Mouse (Mus musculus): ENCODE measurements at regions not wholly inside any gene's neighbourhood (a gene's known extent, or its start where the extent isn't known, plus 50 kb on each side); places are given as distances from the start of the nearest gene placed in this dataset.

GRCm38 (mm10) chr5:46278190-46278589, 420.8 kb upstream of the Lcorl start:
- Histone ChIP-seq H3K4me3 (no peak overlapping the region), H3K27me3 (ENCODE audit: control insufficient read depth, insufficient read depth, insufficient read length) (no peaks in the 10 kb centered on the region), H3ac (ENCODE audit: control insufficient read depth, insufficient read length) (no peak overlapping the region), H3K36me3 (ENCODE audit: control insufficient read depth, insufficient read depth) (no peaks in the 10 kb centered on the region), H3K4me2 (ENCODE audit: low read depth) (no peak overlapping the region), H3K79me2 (ENCODE audit: control insufficient read depth, insufficient read depth) (no peaks in the 10 kb centered on the region)
- TF ChIP-seq POLR2A (IDR thresholded peaks at IDR 0.05; ENCODE audit: insufficient read length, low read depth) (no peak), MYOD1 (IDR thresholded peaks at IDR 0.05; ENCODE audit: control insufficient read depth in 1 of 3, insufficient read length in 2 of 3, low read depth in 2 of 3) (no peak), REST (IDR thresholded peaks at IDR 0.05; ENCODE audit: insufficient read depth, insufficient read length) (no peak), MYOG (IDR thresholded peaks at IDR 0.05; ENCODE audit: control insufficient read depth in 1 of 3, insufficient read depth in 1 of 3, insufficient read length in 2 of 3, low read depth in 2 of 3) (no peak), MAX (IDR thresholded peaks at IDR 0.05; ENCODE audit: low read depth) (no peak), CEBPB (IDR thresholded peaks at IDR 0.05; ENCODE audit: insufficient read depth, poor library complexity, severe bottlenecking) (no peak), TCF12 (IDR thresholded peaks at IDR 0.05; ENCODE audit: insufficient read depth, poor library complexity, severe bottlenecking) (no peak)

GRCm38 (mm10) chr5:46256730-46257129, 399.3 kb upstream of the Lcorl start:
- Histone ChIP-seq H3K27me3 (ENCODE audit: control insufficient read depth, insufficient read depth, insufficient read length) (no peaks in the 10 kb centered on the region), H3K4me2 (ENCODE audit: low read depth) (no peak overlapping the region), H3K79me2 (ENCODE audit: control insufficient read depth, insufficient read depth) (no peaks in the 10 kb centered on the region), H3K4me3 (no peak overlapping the region), H3ac (ENCODE audit: control insufficient read depth, insufficient read length) (no peak overlapping the region), H3K36me3 (ENCODE audit: control insufficient read depth, insufficient read depth) (no peaks in the 10 kb centered on the region)
- TF ChIP-seq E2F4 (IDR thresholded peaks at IDR 0.05; ENCODE audit: insufficient read depth) (no peak), TCF12 (IDR thresholded peaks at IDR 0.05; ENCODE audit: insufficient read depth, poor library complexity, severe bottlenecking) (no peak), POLR2AphosphoS2 (IDR thresholded peaks at IDR 0.05; ENCODE audit: insufficient read length, low read depth) (no peak), POLR2A (IDR thresholded peaks at IDR 0.05; ENCODE audit: insufficient read length, low read depth) (no peak), CEBPB (IDR thresholded peaks at IDR 0.05; ENCODE audit: insufficient read depth, poor library complexity, severe bottlenecking) (no peak), TCF3 (IDR thresholded peaks at IDR 0.05; ENCODE audit: insufficient read length, low read depth) (no peak), SRF (IDR thresholded peaks at IDR 0.05; ENCODE audit: control insufficient read depth, insufficient read length, low read depth) (no peak), MYOD1 (IDR thresholded peaks at IDR 0.05; ENCODE audit: control insufficient read depth in 1 of 3, insufficient read length in 2 of 3, low read depth in 2 of 3) (no peak), MYOG (IDR thresholded peaks at IDR 0.05; ENCODE audit: control insufficient read depth in 1 of 3, insufficient read depth in 1 of 3, insufficient read length in 2 of 3, low read depth in 2 of 3) (no peak), USF1 (IDR thresholded peaks at IDR 0.05; ENCODE audit: low read depth) (no peak), MAX (IDR thresholded peaks at IDR 0.05; ENCODE audit: low read depth) (no peak), REST (IDR thresholded peaks at IDR 0.05; ENCODE audit: insufficient read depth, insufficient read length) (no peak)

DNA sequence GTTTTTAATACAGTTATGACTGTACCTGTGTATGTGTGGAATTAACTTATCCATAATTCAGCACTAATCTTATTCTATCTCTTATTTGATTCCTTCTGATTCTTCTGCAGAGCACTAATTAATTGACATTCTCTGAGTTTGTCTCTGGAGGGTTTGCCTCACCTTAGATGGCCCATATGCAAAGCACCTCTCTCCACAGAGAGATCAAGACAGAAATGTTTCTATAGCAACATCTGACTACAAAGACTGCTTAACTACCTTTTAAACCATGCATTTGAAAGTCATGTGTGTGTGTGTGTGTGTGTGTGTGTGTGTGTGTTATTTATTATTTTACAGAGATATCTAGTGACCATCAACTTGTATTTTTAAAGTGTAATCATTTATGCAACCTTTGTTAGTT, 396.5 kb upstream of the Lcorl start:
- Histone ChIP-seq H3K27me3 (ENCODE audit: control insufficient read depth, insufficient read depth, insufficient read length) (no peaks in the 10 kb centered on the region), H3K79me2 (ENCODE audit: control insufficient read depth, insufficient read depth) (no peaks in the 10 kb centered on the region), H3K4me2 (ENCODE audit: low read depth) (no peak overlapping the region), H3K4me3 (no peak overlapping the region), H3ac (ENCODE audit: control insufficient read depth, insufficient read length) (no peak overlapping the region), H3K36me3 (ENCODE audit: control insufficient read depth, insufficient read depth) (no peaks in the 10 kb centered on the region)
- no peak for TF ChIP-seq POLR2A (IDR thresholded peaks at IDR 0.05; ENCODE audit: insufficient read length, low read depth)
- no peak for TF ChIP-seq TCF12 (IDR thresholded peaks at IDR 0.05; ENCODE audit: insufficient read depth, poor library complexity, severe bottlenecking)
- TF ChIP-seq SRF (IDR thresholded peaks at IDR 0.05; ENCODE audit: control insufficient read depth, insufficient read length, low read depth) = no peak
- no peak for TF ChIP-seq MYOD1 (IDR thresholded peaks at IDR 0.05; ENCODE audit: control insufficient read depth in 1 of 3, insufficient read length in 2 of 3, low read depth in 2 of 3)
- no peak for TF ChIP-seq CEBPB (IDR thresholded peaks at IDR 0.05; ENCODE audit: insufficient read depth, poor library complexity, severe bottlenecking)
- TF ChIP-seq POLR2AphosphoS2 (IDR thresholded peaks at IDR 0.05; ENCODE audit: insufficient read length, low read depth) = no peak
- TF ChIP-seq USF1 (IDR thresholded peaks at IDR 0.05; ENCODE audit: low read depth) = no peak
- no peak for TF ChIP-seq REST (IDR thresholded peaks at IDR 0.05; ENCODE audit: insufficient read depth, insufficient read length)
- TF ChIP-seq E2F4 (IDR thresholded peaks at IDR 0.05; ENCODE audit: insufficient read depth) = no peak
- TF ChIP-seq MAX (IDR thresholded peaks at IDR 0.05; ENCODE audit: low read depth) = no peak
- TF ChIP-seq MYOG (IDR thresholded peaks at IDR 0.05; ENCODE audit: control insufficient read depth in 1 of 3, insufficient read depth in 1 of 3, insufficient read length in 2 of 3, low read depth in 2 of 3) = no peak
- no peak for TF ChIP-seq TCF3 (IDR thresholded peaks at IDR 0.05; ENCODE audit: insufficient read length, low read depth)

DNA sequence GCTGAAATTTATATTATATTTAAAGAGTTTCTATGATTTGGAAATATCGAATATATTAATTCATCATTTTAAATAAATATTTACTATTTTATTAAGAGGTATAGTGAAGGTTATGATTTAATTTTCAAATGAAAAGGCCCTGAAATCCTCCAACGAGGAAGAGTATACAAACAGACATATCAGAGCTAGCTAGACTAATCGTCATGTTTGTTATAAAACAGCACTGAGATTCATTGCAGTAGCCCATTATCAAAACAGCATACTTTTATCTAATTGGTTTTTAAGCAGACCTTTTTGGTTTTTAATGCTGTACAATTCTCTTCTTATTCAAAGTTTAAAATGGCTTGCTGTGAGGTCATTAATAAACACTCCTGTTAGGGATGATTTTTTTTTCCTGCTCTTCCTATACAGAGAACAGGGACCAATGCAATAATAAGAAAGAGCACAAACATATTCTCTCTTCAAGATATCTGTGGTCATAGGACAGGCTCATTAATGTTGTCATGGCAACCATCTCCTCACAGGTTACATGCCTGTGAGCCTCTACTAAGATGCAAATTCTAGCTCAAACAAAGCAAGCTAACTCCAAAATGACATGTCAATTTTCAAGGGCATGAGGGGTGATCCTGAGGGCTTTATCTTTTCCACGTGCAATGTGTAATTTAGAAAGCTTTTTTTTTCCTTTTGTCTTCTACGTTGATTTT, 378.1 kb upstream of the Lcorl start:
- no peaks in the 10 kb centered on the region for H3K79me2 ChIP-seq (ENCODE audit: control insufficient read depth, insufficient read depth)
- TF ChIP-seq TCF12 (IDR thresholded peaks at IDR 0.05; ENCODE audit: insufficient read depth, poor library complexity, severe bottlenecking) (no peak), MYOD1 (IDR thresholded peaks at IDR 0.05; ENCODE audit: control insufficient read depth in 1 of 3, insufficient read length in 2 of 3, low read depth in 2 of 3) (no peak), REST (IDR thresholded peaks at IDR 0.05; ENCODE audit: insufficient read depth, insufficient read length) (no peak), E2F4 (IDR thresholded peaks at IDR 0.05; ENCODE audit: insufficient read depth) (no peak), CEBPB (IDR thresholded peaks at IDR 0.05; ENCODE audit: insufficient read depth, poor library complexity, severe bottlenecking) (no peak), USF1 (IDR thresholded peaks at IDR 0.05; ENCODE audit: low read depth) (no peak), MAX (IDR thresholded peaks at IDR 0.05; ENCODE audit: low read depth) (no peak), POLR2AphosphoS2 (IDR thresholded peaks at IDR 0.05; ENCODE audit: insufficient read length, low read depth) (no peak), POLR2A (IDR thresholded peaks at IDR 0.05; ENCODE audit: insufficient read length, low read depth) (no peak), MYOG (IDR thresholded peaks at IDR 0.05; ENCODE audit: control insufficient read depth in 1 of 3, insufficient read depth in 1 of 3, insufficient read length in 2 of 3, low read depth in 2 of 3) (no peak), TCF3 (IDR thresholded peaks at IDR 0.05; ENCODE audit: insufficient read length, low read depth) (no peak), SRF (IDR thresholded peaks at IDR 0.05; ENCODE audit: control insufficient read depth, insufficient read length, low read depth) (no peak)
- H3ac ChIP-seq (ENCODE audit: control insufficient read depth, insufficient read length) = no peak overlapping the region
- no peak overlapping the region for H3K4me2 ChIP-seq (ENCODE audit: low read depth)
- H3K4me3 ChIP-seq = no peak overlapping the region
- H3K36me3 ChIP-seq (ENCODE audit: control insufficient read depth, insufficient read depth) = no peaks in the 10 kb centered on the region
- no peaks in the 10 kb centered on the region for H3K27me3 ChIP-seq (ENCODE audit: control insufficient read depth, insufficient read depth, insufficient read length)

All from myocyte (in vitro differentiated cells).